Comparison of ENCODE assay signal across 9 mouse cellular contexts in the genomic region with DNA sequence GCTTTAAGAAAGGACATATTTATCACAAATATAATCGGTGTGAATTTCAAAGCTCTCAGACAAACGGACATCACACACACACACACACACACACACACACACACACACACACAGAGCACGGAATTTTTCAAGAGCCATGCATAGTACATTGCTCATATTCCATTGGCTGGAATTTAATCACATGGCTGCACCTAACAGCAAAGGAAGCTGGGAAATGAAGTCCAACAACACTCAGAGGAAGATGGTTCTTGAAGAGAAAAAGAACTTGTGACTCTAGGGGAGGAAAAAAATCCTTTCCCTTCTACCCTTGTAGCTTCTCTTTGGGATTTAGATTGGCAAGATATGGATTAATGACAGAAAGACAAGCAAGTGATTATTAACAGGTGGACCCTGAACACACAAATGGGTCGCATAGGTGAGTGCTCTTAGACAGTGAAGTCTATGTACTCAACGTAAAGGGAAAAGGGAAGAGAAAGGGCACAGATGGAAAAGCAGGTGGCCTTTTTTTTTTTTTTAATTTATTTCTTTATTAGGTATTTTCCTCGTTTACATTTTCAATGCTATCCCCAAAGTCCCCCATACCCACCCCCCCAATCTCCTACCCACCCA. TPM values are rescaled to one million over a fixed set of nuclear protein-coding genes. Genes with fewer than 3 reads are reported as not detected.
DNase-seq lines count a peak whose midpoint lies in the region; ATAC-seq lines count a peak whose summit lies in the region.
"Had no signal": no experiment of that assay in that cellular context is flagged by ENCODE, and none has a peak within 500 bp of the region (broad histone marks: within the 10 kb centered on the region; RNA-seq: fewer than 3 reads in every experiment).

No protein-coding gene starts in this region.

- no peak overlapping the region for H3K4me2 ChIP-seq in neural tube, embryonic 11.5 days (ENCODE audit: low read depth)
- peak overlapping the region; percentile 35 for H3K4me2 ChIP-seq in liver, embryonic 11.5 days

- ATAC-seq in neural tube, embryonic 11.5 days (ENCODE audit: insufficient read depth, low FRiP score, low TSS enrichment), result peak; percentile 72
- ATAC-seq in liver, embryonic 11.5 days (replicated peaks; ENCODE audit: low FRiP score), result no peak

- H3K9me3 ChIP-seq in neural tube, embryonic 11.5 days (ENCODE audit: control insufficient read depth, low read length), result no peaks in the 10 kb centered on the region
- no peaks in the 10 kb centered on the region for H3K9me3 ChIP-seq in liver, embryonic 11.5 days (ENCODE audit: control insufficient read depth, low read length)

- DNase-seq in cerebellum, postnatal 10 days, result peak; percentile 43 to 57
- no peak for DNase-seq in cerebellum, postnatal 4 days (ENCODE audit: low spot score in 2 of 2)
- no peak for DNase-seq in neural tube, embryonic 11.5 days (ENCODE audit: low spot score)
- DNase-seq in neural tube, embryonic 10.5 days (ENCODE audit: extremely low spot score, low spot score), result no peak
- no peak for DNase-seq in liver, embryonic 11.5 days (ENCODE audit: low spot score)
- DNase-seq in yolk sac, embryonic 10.5 days (ENCODE audit: low spot score), result peak; percentile 19
- no peak for DNase-seq in adrenal gland, adult 2 months
- no peak for DNase-seq in spleen, adult 18-20 months
- DNase-seq: right cerebral cortex, postnatal 4 days had no signal

- no peak overlapping the region for H3K4me3 ChIP-seq in neural tube, embryonic 11.5 days (ENCODE audit: low read depth, low read length)
- H3K4me3 ChIP-seq in liver, embryonic 11.5 days (ENCODE audit: low read depth, low read length), result no peak overlapping the region

- H3K9ac ChIP-seq in neural tube, embryonic 11.5 days (ENCODE audit: low read length), result no peak overlapping the region
- no peak overlapping the region for H3K9ac ChIP-seq in liver, embryonic 11.5 days (ENCODE audit: low read depth, low read length)

- no peaks in the 10 kb centered on the region; the same call in 1 of the 2 replicates for H3K4me1 ChIP-seq in neural tube, embryonic 11.5 days (ENCODE audit: control insufficient read depth, insufficient read depth, low read length)
- H3K4me1 ChIP-seq in liver, embryonic 11.5 days (replicated peaks; ENCODE audit: control insufficient read depth, insufficient read depth, low read length), result no peaks in the 10 kb centered on the region

- WGBS in neural tube, embryonic 11.5 days, result 59% methylated on average over 6 of the region's 6 CpGs
- 48% methylated on average over 6 of the region's 6 CpGs for WGBS in liver, embryonic 11.5 days

- H3K27ac ChIP-seq in neural tube, embryonic 11.5 days (ENCODE audit: low read depth, low read length), result no peak overlapping the region
- H3K27ac ChIP-seq in liver, embryonic 11.5 days (ENCODE audit: low read depth, low read length), result no peak overlapping the region

- no peaks in the 10 kb centered on the region for H3K36me3 ChIP-seq in neural tube, embryonic 11.5 days (ENCODE audit: control insufficient read depth, insufficient read depth, low read length)
- H3K36me3 ChIP-seq in liver, embryonic 11.5 days (ENCODE audit: control insufficient read depth, insufficient read depth, low read length), result no peaks in the 10 kb centered on the region

- H3K27me3 ChIP-seq in neural tube, embryonic 11.5 days (ENCODE audit: control insufficient read depth, insufficient read depth, low read length), result no peaks in the 10 kb centered on the region
- H3K27me3 ChIP-seq in liver, embryonic 11.5 days (replicated peaks; ENCODE audit: control insufficient read depth, insufficient read depth, low read length), result no peaks in the 10 kb centered on the region

RNA-seq across cellular contexts. Expression of gene Nppc, which starts 35.5 kb away (rescaled TPM):
- polyA plus RNA-seq in neural tube, embryonic 11.5 days (2014; fragmentation: Nextera tagmentation; extraction: Ambion mirVana), result 8.8 and 11.0 TPM in 2 replicates
- polyA plus RNA-seq in liver, embryonic 11.5 days (2014; fragmentation: Nextera tagmentation; extraction: Ambion mirVana), result not detected in 2 replicates
- under 1 TPM in 1 of 2 experiments, not detected in 1; 0.55 TPM for total RNA-seq in adrenal gland, adult 2 months (2021)
- 0.44 and 0.45 TPM in 2 replicates for polyA plus RNA-seq in adrenal gland, adult 2 months (2012; rRNA removed)

RNA-seq across cellular contexts. Expression of gene Cops7b, which starts 52.2 kb away (rescaled TPM):
- 63.7 and 65.4 TPM in 2 replicates for polyA plus RNA-seq in neural tube, embryonic 11.5 days (2014; fragmentation: Nextera tagmentation; extraction: Ambion mirVana)
- 30.8 and 33.4 TPM in 2 replicates for polyA plus RNA-seq in liver, embryonic 11.5 days (2014; fragmentation: Nextera tagmentation; extraction: Ambion mirVana)
- total RNA-seq in adrenal gland, adult 2 months (2021), result 10 to 100 TPM in 1 of 2 experiments, 1 to 10 TPM in 1; 9.8 to 10.2 TPM
- 15.8 and 18.0 TPM in 2 replicates for polyA plus RNA-seq in adrenal gland, adult 2 months (2012; rRNA removed)

RNA-seq across cellular contexts. Expression of gene Pde6d, which starts 52.4 kb away (rescaled TPM):
- polyA plus RNA-seq in neural tube, embryonic 11.5 days (2014; fragmentation: Nextera tagmentation; extraction: Ambion mirVana), result 77.9 and 83.2 TPM in 2 replicates
- 48.1 and 52.1 TPM in 2 replicates for polyA plus RNA-seq in liver, embryonic 11.5 days (2014; fragmentation: Nextera tagmentation; extraction: Ambion mirVana)
- total RNA-seq in adrenal gland, adult 2 months (2021), result 10 to 100 TPM; 29.3 to 39.5 TPM
- polyA plus RNA-seq in adrenal gland, adult 2 months (2012; rRNA removed), result 10.2 and 12.8 TPM in 2 replicates

Comparison
In these comparisons a context has a peak if more than half of its experiments do, and no peak if none do; other contexts are left out.
1. DNase-seq: peak in cerebellum, postnatal 10 days (2 of 2) and yolk sac, embryonic 10.5 days (single experiment); none in cerebellum, postnatal 4 days (0 of 2), neural tube, embryonic 11.5 days (single experiment), neural tube, embryonic 10.5 days (single experiment), liver, embryonic 11.5 days (single experiment), adrenal gland, adult 2 months (single experiment) and spleen, adult 18-20 months (0 of 2).